Mouse (Mus musculus) small intestine, adult 2 months (tissue): Measurements from ENCODE around the gene Rab1b. TPM values are rescaled to one million over a fixed set of nuclear protein-coding genes. Genes with fewer than 3 reads are reported as not detected.
A peak's percentile ranks its signal among the peaks of the same experiment; 100 is the strongest.

Experiments used
- H3K27ac ChIP-seq: fragments of 200-500 bp; 2 replicates; pipeline ENCODE4 v1.5.1; 2012; ENCODE audit warnings: low read depth, low read length, control low read depth, inconsistent platforms; ENCODE audit not compliant: insufficient read depth
- H3K27me3 ChIP-seq: fragments of 200-500 bp; 2 replicates; pipeline ENCODE4 v1.6.1; 2012; ENCODE audit warnings: mild to moderate bottlenecking, moderate library complexity, low read length, inconsistent platforms; ENCODE audit not compliant: control insufficient read depth, insufficient read depth
- H3K36me3 ChIP-seq: fragments of 200-500 bp; 2 replicates; pipeline ENCODE4 v1.6.1; 2012; ENCODE audit warnings: mild to moderate bottlenecking, low read length, control low read depth, inconsistent platforms; ENCODE audit not compliant: control insufficient read depth, insufficient read depth
- H3K4me1 ChIP-seq: fragments of 200-500 bp; 2 replicates; pipeline ENCODE4 v1.6.1; 2012; ENCODE audit warnings: low read length, inconsistent platforms, mixed read lengths; ENCODE audit not compliant: control insufficient read depth, insufficient read depth, insufficient read length
- H3K4me3 ChIP-seq: fragments of 200-500 bp; 2 replicates; pipeline ENCODE4 v1.5.1; 2012; ENCODE audit warnings: low read depth, mild to moderate bottlenecking, control low read depth, inconsistent platforms, low read length, moderate library complexity
- CTCF ChIP-seq: fragments of 200-500 bp; IDR thresholded peaks from 2 replicates; pipeline ENCODE4 v1.5.1; 2012; ENCODE audit warnings: low read depth, mild to moderate bottlenecking, control low read depth, inconsistent platforms, low read length, moderate library complexity, mixed read lengths; ENCODE audit not compliant: insufficient replicate concordance, insufficient read length; ENCODE audit errors: extremely low read depth
- POLR2A ChIP-seq: fragments of 200-500 bp; IDR thresholded peaks from 2 replicates; pipeline ENCODE4 v1.6.1; 2012; ENCODE audit warnings: low read depth, mild to moderate bottlenecking, control low read depth, inconsistent platforms, low read length, moderate library complexity
- WGBS: fragments of 180-500 bp; shearing (Covaris S2); methylation state at CpG from one replicate; pipeline ENCODE4 v1.1.7; 2018; 5-methylcytosine and 5-hydroxymethylcytosine counted together
- polyA plus RNA-seq: library from polyadenylated mRNA; depleted of rRNA; stranded (reverse); fragments of >200 nt; gene quantifications from 2 replicates; pipeline ENCODE4 v1.2.3, GENCODE M21; 2012; rRNA removed

The Rab1b gene
- polyA plus RNA-seq, 1 experiment: 243 TPM

GRCm38 (mm10) chr19:5050047-5050905 lies 56.6 kb downstream of the Rab1b start, which contains the start of gene Rin1:
Gene Rin1 (plus strand): TSS chr19:5050481.
- H3K4me3 ChIP-seq: peak within 1 kb of the TSS; percentile 65
- 16% methylated on average over 14 of the region's 14 CpGs for WGBS
- TF ChIP-seq POLR2A (no peak), CTCF (peak; percentile 40; the same call in 1 of the 2 replicates)

DNA sequence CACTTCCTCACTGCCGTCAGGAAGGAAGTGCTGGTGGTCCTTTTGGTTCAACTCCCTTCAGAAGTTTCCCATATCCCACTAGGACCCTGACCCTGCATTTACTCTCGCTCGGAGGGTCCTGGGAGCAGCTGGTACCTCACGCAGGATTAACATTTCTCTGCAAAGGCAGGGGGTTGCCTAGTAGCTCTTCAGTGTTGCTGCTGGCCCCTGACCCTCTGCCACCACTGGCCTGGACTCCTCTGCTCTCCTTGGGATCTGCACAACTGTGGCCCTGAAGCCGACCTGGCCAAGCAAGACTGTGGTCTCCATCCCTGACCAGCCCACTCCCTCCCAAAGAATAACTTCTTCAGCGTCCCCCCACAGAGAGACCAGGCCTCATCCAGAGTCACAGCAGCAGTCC lies 57.5 kb downstream of the Rab1b start:
- no peak for TF ChIP-seq POLR2A
- WGBS: 91% methylated on average over 6 of the region's 6 CpGs
- H3K36me3 ChIP-seq: peaks cover 25% of the 10 kb centered on the region
- peaks cover 5% of the 10 kb centered on the region for H3K4me1 ChIP-seq
- no peak overlapping the region for H3K27ac ChIP-seq
- no peak overlapping the region for H3K4me3 ChIP-seq
- H3K27me3 ChIP-seq: no peaks in the 10 kb centered on the region

More at GRCm38 (mm10) chr19:5050047-5050905, 56.6 kb downstream of the Rab1b start, which contains the start of gene Rin1:
- no peaks in the 10 kb centered on the region for H3K27me3 ChIP-seq
- H3K27ac ChIP-seq: peak within 1 kb of the TSS; percentile 44; the same call in 1 of the 2 replicates
- peaks cover 25% of the 10 kb centered on the region for H3K36me3 ChIP-seq
- peaks cover 5% of the 10 kb centered on the region for H3K4me1 ChIP-seq

Other genes starting within 250 kb of the Rab1b start
- gene Actn3, start 229.2 kb downstream of the Rab1b start, polyA plus RNA-seq: 0.32 and 0.58 TPM in 2 replicates
- gene Zdhhc24, start 228.4 kb downstream of the Rab1b start, polyA plus RNA-seq: 13.4 and 22.3 TPM in 2 replicates
- 1.1 and 1.7 TPM in 2 replicates for gene Bbs1, start 200.4 kb downstream of the Rab1b start, polyA plus RNA-seq
- gene Dpp3, start 178.8 kb downstream of the Rab1b start, polyA plus RNA-seq: 66.9 and 132 TPM in 2 replicates
- 1.4 and 1.6 TPM in 2 replicates for gene Peli3, start 163.9 kb downstream of the Rab1b start, polyA plus RNA-seq
- 3.7 and 9.3 TPM in 2 replicates for gene Mrpl11, start 144.9 kb downstream of the Rab1b start, polyA plus RNA-seq
- gene Npas4, start 116.8 kb downstream of the Rab1b start, polyA plus RNA-seq: 0.96 and 1.1 TPM in 2 replicates
- gene Slc29a2, start 83.2 kb downstream of the Rab1b start, polyA plus RNA-seq: 2.6 and 4.4 TPM in 2 replicates
- 11.4 and 18.1 TPM in 2 replicates for gene B4gat1, start 68.2 kb downstream of the Rab1b start, polyA plus RNA-seq
- 0.99 and 1.2 TPM in 2 replicates for gene AC124502.3, start 68.2 kb downstream of the Rab1b start, polyA plus RNA-seq
- gene Brms1, start 65.7 kb downstream of the Rab1b start, polyA plus RNA-seq: 22.5 and 47.0 TPM in 2 replicates
- 5.1 and 8.2 TPM in 2 replicates for gene Rin1, start 56.6 kb downstream of the Rab1b start, polyA plus RNA-seq
- gene Cd248, start 39.0 kb downstream of the Rab1b start, polyA plus RNA-seq: 3.4 and 8.2 TPM in 2 replicates
- gene Tmem151a, start 21.5 kb downstream of the Rab1b start, polyA plus RNA-seq: 3.5 and 8.1 TPM in 2 replicates
- gene Yif1a, start 18.5 kb downstream of the Rab1b start, polyA plus RNA-seq: 155 and 252 TPM in 2 replicates
- 1.3 and 1.5 TPM in 2 replicates for gene Cnih2, start 8.6 kb downstream of the Rab1b start, polyA plus RNA-seq
- 11.4 and 19.8 TPM in 2 replicates for gene Klc2, start 11.5 kb upstream of the Rab1b start, polyA plus RNA-seq
- 5.9 and 8.9 TPM in 2 replicates for gene Pacs1, start 166.0 kb upstream of the Rab1b start, polyA plus RNA-seq
- 37.2 and 66.7 TPM in 2 replicates for gene Sf3b2, start 188.4 kb upstream of the Rab1b start, polyA plus RNA-seq
- 0.04 TPM in 1 of 2 replicates, not detected in the other for gene Gal3st3, start 191.3 kb upstream of the Rab1b start, polyA plus RNA-seq
- gene Catsper1, start 228.7 kb upstream of the Rab1b start, polyA plus RNA-seq: not detected in 2 replicates
- gene Cst6, start 242.5 kb upstream of the Rab1b start, polyA plus RNA-seq: 226 and 874 TPM in 2 replicates